Mouse (Mus musculus): ENCODE results near the gene Col19a1.
A peak's percentile ranks its signal among the peaks of the same experiment; 100 is the strongest.
"Not testable (repeated sequence)": the region's sequence is repeated elsewhere in the genome, so short reads cannot be mapped to it uniquely, and the experiment has no call there.

The Col19a1 gene

DNA sequence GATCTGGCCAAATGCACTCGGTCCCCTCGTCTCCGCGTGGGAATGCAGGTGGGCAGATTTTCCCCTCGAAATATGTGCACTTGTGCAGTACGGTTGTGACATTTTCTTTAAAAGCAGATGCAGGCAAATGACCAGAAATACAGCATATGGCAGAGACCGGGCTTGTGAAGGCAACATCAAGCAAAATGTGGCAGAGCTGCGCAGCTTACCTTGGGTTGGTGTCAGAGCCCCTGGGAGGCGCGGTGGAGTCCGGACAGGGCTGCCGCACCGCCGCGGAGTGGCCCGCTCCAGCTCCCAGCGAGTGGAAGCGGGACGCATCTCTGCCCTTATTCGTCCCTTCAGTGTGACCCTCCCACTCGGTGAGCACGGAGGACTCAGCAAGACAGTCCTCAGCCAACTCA, at the start of gene Col19a1:
Gene Col19a1 (minus strand): TSS at position 332 of the 401 bp plus-strand sequence.
- peak; percentile 76 for DNase-seq

DNA sequence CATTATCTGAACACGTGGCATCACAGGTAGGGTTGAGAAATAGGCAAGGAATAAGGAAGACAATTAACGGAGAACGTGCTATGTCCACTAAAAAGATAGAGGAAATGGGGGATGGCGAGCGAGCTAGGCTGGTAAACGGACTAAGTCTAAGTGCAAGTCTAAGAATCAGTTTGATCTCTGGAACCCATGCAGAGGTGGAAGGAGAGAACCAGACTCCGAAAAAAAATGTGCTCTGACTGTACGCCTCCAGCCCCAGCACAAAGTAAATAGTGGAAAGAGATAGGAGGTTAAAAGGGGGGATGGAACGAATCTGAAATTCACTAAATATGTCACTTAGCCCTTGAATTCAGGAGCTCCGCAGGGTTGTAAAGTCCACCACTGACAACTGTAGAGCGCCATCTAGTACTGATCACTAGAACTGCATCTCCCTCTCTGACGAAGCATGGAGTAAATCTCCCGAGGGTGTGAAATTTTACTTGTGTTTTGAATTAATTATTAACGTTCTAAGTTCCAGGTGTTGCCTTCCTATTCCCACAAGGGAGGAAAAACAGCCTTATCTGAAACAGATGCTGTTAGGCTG, 46.4 kb upstream of the Col19a1 start:
- DNase-seq = peak; percentile 60 to 61

DNA sequence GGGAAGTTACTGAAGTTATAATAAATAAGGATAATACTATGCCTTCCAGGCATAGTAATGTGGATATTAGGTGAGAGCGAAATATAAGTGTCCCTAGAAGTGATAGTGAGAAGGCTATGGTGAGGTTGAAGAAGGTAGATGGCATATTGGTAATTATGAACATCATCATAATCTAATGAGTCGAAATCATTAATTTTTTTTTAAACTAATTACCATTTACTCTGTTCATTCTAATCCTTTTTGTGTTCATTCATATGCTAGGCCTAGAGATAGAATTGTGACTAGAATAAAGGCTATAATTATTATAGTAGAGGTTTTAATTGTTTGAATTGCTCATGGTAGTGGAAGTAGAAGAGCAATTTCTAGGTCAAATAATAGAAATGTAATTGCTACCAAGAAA, 25.3 kb upstream of the Col19a1 start:
- not testable (repeated sequence) for DNase-seq

DNA sequence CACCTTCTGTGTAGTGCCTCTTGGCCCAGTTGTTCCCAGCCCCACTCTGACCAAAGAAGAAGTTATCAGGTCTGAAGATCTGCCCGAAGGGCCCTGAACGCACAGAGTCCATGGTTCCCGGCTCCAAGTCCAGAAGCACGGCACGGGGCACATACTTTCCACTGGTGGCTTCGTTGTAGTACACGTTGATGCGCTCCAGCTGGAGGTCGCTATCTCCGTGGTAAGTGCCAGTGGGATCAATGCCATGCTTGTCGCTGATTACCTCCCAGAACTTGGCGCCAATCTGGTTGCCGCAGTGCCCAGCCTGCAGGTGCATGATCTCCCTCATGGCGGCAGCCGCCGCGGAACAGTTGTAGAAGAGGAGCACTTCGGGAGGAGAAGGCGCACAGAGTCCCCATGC, 7.8 kb upstream of the Col19a1 start:
- no peak for DNase-seq

- DNase-seq = peak; percentile 50 to 69
These were observed 717 bp downstream of the Col19a1 start for GRCm38 (mm10) chr1:24586370-24587140.

DNA sequence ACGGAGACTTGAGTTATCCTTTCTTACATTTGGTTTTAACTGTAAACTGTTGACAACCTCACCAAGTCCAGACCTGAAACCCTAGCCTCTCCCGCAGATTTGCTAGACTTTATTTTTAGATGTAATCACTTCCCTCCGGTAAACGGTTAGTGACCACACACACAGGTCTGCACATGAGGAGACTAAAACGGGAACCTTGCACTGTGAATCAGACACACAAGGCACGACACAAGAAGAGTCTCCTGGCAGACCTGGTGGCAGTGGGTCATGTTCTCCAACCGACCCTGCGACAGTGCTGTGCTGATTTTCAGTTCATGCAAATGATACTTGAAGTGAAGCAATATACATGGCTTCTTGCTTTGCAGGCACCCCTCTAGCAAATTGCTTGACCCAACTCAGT, 14.7 kb downstream of the Col19a1 start:
- DNase-seq = no peak

DNA sequence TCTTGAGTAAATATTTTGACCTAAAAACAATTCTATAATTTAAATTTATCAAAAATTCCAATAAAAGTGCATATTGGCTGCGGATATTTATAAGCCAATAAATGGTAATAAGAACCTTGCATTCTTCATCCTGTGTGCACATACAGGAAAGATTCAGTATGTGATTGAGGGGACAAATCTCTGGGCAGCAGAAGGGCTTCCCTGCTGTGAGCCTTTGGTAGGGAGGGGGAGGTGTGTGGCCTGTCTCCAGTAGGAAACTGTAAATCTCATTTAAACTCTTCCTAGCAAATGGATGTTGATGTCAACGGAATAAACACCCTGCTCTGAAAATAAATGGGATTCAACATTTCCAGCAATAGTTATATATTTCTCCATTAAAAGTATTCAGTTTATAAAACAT, 23.2 kb downstream of the Col19a1 start:
- DNase-seq = peak; percentile 51 to 63

DNA sequence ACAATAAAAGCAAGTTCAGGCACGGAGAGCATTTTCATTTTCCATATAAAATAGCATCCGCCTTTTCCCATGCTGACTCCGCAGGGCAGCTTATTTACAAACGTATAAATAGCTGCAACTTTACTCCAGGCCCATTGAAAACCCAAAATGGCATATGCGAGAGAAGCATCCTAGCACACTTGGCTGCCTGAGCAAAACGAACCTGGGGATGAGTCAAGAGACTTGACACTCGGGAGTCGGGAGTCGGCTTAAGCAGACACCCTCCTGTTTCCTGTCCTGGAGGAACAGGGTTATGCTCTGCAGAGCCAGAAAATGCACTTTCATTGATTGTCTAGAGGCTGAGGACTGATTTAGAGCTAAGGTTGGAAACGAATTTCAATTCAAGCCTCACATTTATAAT, 29.3 kb downstream of the Col19a1 start:
- peak; percentile 23 to 28 for DNase-seq

GRCm38 (mm10) chr1:24553462-24553861, 33.8 kb downstream of the Col19a1 start:
- DNase-seq = no peak

GRCm38 (mm10) chr1:24550560-24551280, 36.6 kb downstream of the Col19a1 start:
- peak; percentile 65 to 70 for DNase-seq

DNA sequence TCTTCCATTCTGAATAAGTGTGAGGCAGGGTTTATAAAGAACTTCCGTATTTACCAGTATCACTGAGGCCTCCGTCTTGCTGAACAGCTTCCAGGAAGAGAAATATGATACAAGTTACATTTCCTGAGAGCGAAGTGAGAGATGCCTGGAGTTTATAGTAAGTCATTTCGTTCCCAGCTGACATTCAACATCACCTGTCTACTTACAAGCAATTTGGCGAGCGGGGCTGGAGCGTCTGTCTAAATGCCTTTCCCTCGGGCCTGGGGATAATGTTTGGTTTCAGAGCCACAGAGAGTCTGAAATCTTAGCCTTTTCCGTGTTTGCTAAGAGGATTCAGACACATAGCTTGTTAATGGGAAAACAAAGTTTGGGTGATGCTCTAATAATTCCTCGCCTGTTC, 37.2 kb downstream of the Col19a1 start:
- DNase-seq = peak in 1 of 2 experiments; percentile 13

DNA sequence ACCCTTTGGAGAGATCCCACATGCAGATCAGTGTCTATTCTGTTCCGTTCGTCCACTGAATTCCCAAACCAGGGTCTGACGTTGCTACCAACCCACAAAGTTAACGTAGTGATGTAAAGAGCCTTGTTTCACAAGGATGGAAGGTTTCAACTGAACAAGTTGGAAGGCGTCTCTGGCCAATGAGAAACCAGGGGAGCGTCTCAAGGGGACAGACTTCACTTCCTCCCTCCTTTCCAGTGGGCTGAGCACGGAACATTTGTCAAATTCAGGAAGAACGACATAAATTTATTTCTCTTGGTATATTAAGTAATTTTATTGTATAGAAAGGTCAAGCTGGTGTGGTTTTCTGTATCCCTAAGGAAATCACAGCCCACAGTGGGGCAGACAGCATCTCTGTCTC, 38.2 kb downstream of the Col19a1 start:
- DNase-seq = no peak

GRCm38 (mm10) chr1:24547574-24547973, 39.7 kb downstream of the Col19a1 start:
- DNase-seq = no peak

DNA sequence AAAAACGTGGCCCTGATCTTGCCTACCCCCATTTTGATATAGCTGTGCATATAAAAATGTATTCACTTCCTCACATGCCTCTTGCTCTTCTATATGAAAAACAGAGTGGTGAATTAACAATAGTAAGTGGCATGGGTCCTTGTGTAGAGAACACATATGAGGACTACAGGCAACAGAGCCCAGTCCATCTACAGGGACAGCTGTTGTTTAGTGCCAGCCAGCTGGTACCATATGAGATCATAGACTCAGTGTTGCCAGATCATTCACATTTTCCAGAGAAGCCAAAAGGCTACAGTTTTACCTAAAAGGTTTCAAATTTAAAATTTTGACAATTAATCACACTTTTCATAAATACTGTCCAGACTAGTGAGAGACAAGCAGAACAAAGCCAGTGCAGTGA, 47.4 kb downstream of the Col19a1 start:
- DNase-seq = no peak

DNA sequence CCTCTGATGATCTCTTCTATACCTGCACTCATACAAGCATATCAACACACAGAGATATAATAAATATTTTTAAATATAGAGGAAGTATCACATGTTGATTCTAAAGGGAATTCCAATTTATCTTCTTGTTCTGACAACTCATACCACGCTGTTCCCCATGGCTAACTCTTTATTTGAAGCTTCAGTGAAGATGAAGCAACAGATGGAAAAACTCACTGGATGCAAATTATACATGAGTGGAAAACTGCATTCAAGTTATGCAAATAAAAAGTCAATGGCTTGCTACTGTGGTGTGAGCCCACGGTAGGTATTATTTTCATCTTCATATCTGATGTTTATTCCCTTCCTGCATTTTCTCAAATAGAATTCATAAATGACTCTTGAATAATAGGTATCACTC, 60.1 kb downstream of the Col19a1 start:
- DNase-seq = no peak

DNA sequence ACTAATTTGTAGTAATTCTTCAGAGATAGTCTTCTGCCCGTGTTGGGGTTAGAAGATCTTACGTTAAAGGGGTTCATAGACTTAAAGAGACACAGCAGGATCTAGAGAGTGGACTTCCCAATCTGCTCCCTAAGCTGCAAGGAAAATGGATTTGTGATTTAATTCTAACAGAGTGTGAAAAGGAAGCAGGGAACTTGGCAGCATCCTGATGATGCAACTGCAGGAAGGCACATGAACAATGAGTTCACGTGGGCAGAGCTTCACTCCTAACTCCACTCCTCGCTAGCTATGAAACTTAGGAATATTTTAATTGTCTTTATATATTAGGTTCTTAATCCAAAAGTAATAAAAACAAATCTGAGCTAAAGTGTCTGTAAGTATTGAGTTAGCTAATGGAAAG, 69.8 kb downstream of the Col19a1 start:
- DNase-seq = no peak

DNA sequence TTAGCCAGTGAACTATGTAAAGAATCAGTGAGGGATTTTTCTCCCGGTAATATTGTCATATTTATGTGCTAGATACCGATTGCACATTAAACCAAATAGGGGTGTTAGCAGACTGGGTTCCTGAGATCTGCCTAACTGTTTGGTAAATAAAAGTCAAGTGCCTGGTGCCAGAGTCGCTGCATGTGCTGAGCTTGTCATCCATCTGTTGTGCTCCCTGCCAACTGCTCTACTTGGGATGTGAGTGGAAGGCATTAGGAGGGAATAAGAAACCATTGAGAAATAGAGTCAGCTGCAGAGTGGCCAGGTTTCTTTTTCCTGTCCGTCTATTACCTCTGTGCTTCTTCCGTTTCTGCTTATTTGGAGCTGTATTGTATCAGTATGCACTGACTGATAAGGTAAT, 71.9 kb downstream of the Col19a1 start:
- DNase-seq = peak; percentile 67 to 79

DNA sequence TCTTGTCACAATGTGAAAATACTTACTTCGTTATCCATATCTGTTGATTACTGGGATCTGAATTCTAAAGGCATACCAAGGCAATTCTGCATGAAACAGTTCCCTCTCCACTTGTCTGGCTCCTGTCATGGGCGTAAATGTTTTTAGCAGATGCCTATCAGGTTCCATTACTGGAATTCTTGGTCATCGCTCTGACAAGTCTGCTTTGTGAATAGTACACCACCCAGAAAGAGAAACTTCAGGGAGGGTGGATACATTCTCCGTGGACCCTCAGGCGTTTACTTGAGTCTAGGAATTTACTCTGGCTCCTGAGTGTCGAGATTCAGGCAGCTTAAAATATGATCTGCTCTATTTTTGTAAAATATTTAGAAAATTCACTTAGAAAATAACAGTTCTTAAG, 75.7 kb downstream of the Col19a1 start:
- DNase-seq = no peak

DNA sequence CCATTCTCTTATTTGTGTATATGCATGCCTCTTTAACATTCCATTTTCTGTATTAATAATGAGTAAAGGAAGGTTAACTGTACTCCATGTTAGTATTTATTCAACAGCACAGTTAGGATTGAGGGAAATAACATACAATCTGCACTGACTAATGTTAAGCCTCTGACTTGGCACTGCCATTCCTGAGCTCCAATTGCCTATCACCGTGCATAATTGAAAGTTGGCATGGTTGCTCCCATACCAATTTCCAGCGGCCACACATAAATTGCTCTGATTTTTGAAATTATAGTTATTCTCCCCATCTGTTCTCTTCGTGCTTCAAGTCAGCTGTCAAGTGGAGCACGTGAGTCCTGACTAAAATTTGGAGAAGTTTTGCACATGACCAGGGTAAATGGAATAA, 91.9 kb downstream of the Col19a1 start:
- DNase-seq = no peak

DNA sequence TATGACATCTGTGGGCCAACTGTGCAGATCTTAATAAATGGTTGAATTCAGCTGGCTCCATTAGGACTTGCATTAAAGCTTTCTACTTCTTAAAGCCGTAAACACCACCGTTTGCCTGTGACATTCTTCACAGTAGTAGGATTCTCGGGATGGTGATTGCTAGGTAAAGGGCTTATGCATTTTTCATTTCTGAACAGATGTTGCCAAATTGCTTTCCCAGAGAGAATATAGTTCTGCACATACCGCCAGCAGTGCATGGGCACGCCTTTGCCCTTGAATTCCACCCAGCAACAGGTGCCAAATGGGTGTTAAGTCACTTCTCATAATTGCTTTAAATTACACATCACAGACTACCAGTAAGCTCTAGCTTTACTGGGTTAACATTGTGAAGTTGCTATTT, 103.1 kb downstream of the Col19a1 start:
- DNase-seq = no peak

GRCm38 (mm10) chr1:24471096-24471710, 116.1 kb downstream of the Col19a1 start:
- DNase-seq = no peak

DNA sequence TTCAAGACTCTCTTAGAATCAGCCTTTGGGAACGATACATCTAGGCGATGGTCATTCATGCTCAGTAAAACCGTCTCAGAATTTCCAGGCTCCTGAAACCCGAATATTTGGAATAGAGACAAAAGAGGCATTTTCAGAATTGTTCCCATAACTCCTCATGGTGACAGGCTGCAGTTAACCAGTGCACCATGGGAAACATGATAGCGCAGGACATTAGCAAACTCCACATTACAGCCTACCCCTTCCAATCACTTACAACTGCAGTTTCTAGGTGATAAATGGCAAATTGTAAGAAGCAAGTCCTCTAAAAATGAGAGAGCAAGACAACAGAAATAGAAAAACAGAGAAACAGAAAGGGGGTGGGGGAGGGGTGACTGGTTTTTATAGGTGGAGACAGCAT, 116.6 kb downstream of the Col19a1 start:
- DNase-seq = no peak

DNA sequence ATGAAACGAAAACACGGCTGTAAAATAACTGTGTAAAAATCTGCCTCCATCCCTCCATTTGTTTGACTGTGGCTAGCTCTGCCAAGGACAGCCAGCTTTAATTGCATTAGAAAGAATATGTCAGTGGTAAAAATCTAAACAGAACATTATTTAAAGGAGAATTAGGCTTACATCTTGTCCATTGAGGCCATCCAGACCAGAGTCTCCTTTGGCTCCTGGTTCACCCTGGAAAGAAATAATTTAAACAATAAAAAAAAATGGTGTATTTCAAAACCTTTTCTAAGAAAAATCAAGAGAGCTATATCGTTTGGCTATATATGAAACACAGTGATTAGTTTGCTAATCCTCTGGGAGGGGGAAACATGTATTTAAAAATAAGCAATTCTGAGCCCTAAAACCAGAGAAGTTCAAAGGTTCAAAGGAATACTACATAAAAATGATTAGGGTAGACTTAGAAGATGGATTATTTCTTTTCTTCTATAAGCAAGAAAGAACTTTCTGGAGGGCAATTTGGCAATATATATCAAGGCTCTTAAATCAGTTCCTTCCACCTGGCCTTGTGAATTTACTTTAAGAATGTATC, 125.9 kb downstream of the Col19a1 start:
- DNase-seq = no peak

Data from cerebellum, adult 18-20 months (tissue).